Mouse (Mus musculus) thymus, adult 2 months (tissue): ENCODE results near the gene Ager. TPM values are rescaled to one million over a fixed set of nuclear protein-coding genes. Genes with fewer than 3 reads are reported as not detected.
A peak's percentile ranks its signal among the peaks of the same experiment; 100 is the strongest.

Experiments
- DNase-seq: peaks from one replicate; pipeline ENCODE4 v3.0.0; 2021
- H3K27ac ChIP-seq: fragments of 200-500 bp; 2 replicates; pipeline ENCODE4 v1.5.1; 2012; ENCODE audit warnings: low read length, control low read depth; ENCODE audit not compliant: control insufficient read depth, insufficient read depth
- H3K27me3 ChIP-seq: fragments of 200-500 bp; 2 replicates; pipeline ENCODE4 v1.6.1; 2012; ENCODE audit warnings: mild to moderate bottlenecking, low read length, moderate library complexity, mixed read lengths; ENCODE audit not compliant: control insufficient read depth, insufficient read depth
- H3K36me3 ChIP-seq: fragments of 200-500 bp; 2 replicates; pipeline ENCODE4 v1.6.1; 2012; ENCODE audit warnings: mild to moderate bottlenecking, low read length, moderate library complexity; ENCODE audit not compliant: control insufficient read depth, insufficient read depth
- H3K4me1 ChIP-seq: fragments of 200-500 bp; replicated peaks from 2 replicates; pipeline ENCODE4 v1.6.1; 2012; ENCODE audit warnings: low read length; ENCODE audit not compliant: control insufficient read depth, insufficient read depth
- H3K4me3 ChIP-seq: fragments of 200-500 bp; 2 replicates; pipeline ENCODE4 v1.5.1; 2012; ENCODE audit warnings: mild to moderate bottlenecking, low read length, control low read depth, moderate library complexity; ENCODE audit not compliant: control insufficient read depth, insufficient read depth
- CTCF ChIP-seq: fragments of 200-500 bp; IDR thresholded peaks from 2 replicates; pipeline ENCODE4 v1.5.1; 2012; ENCODE audit warnings: mild to moderate bottlenecking, control low read depth, low read length, moderate library complexity, borderline replicate concordance; ENCODE audit not compliant: control insufficient read depth, poor library complexity, insufficient read depth; ENCODE audit errors: extremely low read depth
- POLR2A ChIP-seq: fragments of 200-500 bp; IDR thresholded peaks from 2 replicates; pipeline ENCODE4 v1.6.1; 2012; ENCODE audit warnings: mild to moderate bottlenecking, low read length, control low read depth, moderate library complexity; ENCODE audit not compliant: control insufficient read depth, poor library complexity, insufficient read depth; ENCODE audit errors: extremely low read depth
- WGBS: fragments of 180-500 bp; shearing (Covaris S2); methylation state at CpG from one replicate; pipeline ENCODE4 v1.1.7; 2018; 5-methylcytosine and 5-hydroxymethylcytosine counted together
- polyA plus RNA-seq: library from polyadenylated mRNA; depleted of rRNA; stranded (reverse); fragments of >200 nt; gene quantifications from 2 replicates; pipeline ENCODE4 v1.2.3, GENCODE M21; 2012

Ager gene
- polyA plus RNA-seq, 1 experiment, result 18.8 TPM

GRCm38 (mm10) chr17:34626062-34626772 is 28.6 kb downstream of the Ager start:
- peak overlapping the region; percentile 89 for H3K4me3 ChIP-seq
- peaks cover 17% of the 10 kb centered on the region for H3K36me3 ChIP-seq
- H3K27me3 ChIP-seq, result no peaks in the 10 kb centered on the region
- peaks cover 23% of the 10 kb centered on the region for H3K4me1 ChIP-seq
- TF ChIP-seq CTCF (no peak), POLR2A (no peak)
- DNase-seq, result no peak
- peak overlapping the region; percentile 89; the same call in 1 of the 2 replicates for H3K27ac ChIP-seq
- WGBS, result 72% methylated on average over 16 of the region's 16 CpGs

DNA sequence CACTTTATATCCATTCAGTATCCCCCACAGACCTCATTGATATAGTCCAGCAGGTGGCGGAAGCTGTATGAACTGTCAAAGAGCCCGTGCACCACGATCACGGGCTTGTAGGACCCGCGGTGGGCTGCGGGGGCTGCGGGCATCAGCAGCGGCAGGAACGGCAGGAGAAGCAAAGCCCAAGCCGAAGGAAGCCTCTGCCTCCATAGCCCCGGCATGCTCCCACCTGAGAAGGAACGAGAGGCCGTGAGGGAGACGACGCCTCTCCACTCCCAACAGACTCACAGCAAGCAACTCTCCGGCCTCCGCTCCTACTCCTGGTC is 29.1 kb downstream of the Ager start:
- TF ChIP-seq CTCF (0 out of 2 replicates have a peak, but pooled peaks have one; percentile 64), POLR2A (no peak)
- H3K27ac ChIP-seq, result peak overlapping the region; percentile 89
- DNase-seq, result peak; percentile 58
- H3K4me1 ChIP-seq, result peaks cover 27% of the 10 kb centered on the region
- H3K27me3 ChIP-seq, result no peaks in the 10 kb centered on the region
- under 1% methylated on average over 18 of the region's 18 CpGs for whole genome bisulfite sequencing
- H3K4me3 ChIP-seq, result peak overlapping the region; percentile 89
- H3K36me3 ChIP-seq, result peaks cover 13% of the 10 kb centered on the region

DNA sequence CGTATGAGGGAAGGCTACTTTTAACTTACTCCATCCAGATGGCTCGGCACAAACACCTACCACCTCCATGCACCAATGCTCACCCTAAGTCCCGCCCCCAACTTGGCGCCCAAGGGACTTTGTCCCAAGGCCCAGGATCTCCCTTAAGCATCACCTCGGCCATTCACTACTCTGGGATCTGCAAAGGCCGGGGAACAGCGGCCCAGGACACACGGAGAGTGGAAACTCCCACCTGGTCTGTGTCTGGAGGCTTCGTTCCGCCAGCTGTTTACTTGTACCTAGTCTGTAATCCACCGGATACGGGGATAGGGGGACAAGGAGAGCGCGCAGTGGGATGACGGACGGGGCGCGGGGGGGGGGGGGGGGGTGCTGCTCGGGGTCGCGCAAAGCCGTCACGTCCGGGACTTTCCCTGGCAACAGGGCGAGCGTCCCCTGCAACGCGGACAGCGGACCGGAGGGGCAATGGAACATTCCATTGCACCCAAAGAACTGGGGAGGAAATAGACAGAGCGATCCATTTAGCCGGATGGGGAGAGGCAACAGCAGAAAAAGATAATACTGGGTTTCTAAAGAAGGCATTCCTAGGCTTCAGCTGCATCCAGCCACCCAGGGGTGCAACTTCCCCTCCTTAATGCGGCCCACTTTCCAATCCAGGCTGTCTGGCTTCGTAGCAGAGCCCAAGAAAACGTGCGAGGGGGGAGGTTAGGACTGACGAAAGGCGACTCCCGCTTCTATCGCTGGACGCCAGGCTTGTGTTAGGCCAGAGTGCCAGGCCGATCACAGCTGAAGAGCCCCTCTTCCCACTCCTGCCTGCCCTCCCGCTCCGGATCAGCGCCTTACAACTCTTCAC is 29.7 kb downstream of the Ager start:
- H3K27me3 ChIP-seq, result no peaks in the 10 kb centered on the region
- peaks cover 7% of the 10 kb centered on the region for H3K36me3 ChIP-seq
- peak overlapping the region; percentile 91 for H3K27ac ChIP-seq
- H3K4me3 ChIP-seq, result peak overlapping the region; percentile 89
- peak; percentile 80 for DNase-seq
- H3K4me1 ChIP-seq, result peaks cover 32% of the 10 kb centered on the region
- WGBS, result under 1% methylated on average over 45 of the region's 45 CpGs
- TF ChIP-seq POLR2A (no peak), CTCF (no peak)

DNA sequence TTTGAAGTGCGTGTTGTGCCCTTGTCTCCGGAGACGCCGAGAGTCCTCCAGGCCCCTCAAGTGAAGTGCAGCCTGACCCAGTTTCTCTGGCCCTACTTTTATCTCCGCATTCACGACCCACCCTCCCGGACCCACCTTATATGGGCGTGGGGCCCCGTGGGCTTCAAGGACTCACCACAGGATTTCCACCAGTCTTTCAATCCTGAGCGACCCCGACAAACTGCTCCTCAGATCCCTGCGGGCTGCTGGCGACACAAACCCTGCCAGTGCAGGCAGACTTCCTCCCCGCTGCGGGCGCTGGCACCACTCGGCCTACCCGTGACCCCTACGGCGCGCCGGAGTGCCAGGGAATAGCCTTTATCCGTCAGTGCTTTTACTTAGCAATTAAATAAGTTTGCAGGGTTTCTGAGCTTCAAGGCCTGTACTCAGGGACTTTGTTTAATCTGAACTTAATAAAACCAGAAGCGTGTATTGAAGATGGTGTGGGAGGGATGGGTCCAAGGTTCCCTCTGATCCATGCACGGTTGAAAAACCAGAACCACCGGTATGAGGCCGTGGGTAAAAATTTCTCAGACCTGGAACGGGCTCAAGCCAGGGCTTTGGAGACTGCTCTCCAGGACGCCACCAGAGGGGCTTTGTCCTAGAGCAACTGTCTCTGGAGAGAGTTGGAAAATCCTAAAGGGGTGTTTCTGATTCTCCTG is 30.4 kb downstream of the Ager start, which contains the start of gene Ppt2:
Gene Ppt2, minus strand, starts transcription at position 568 of the 701 bp plus-strand sequence.
- Histone ChIP-seq H3K27me3 (no peaks in the 10 kb centered on the region), H3K4me3 (peak within 1 kb of the TSS; percentile 97), H3K27ac (peak within 1 kb of the TSS; percentile 91), H3K36me3 (no peaks in the 10 kb centered on the region; the same call in 1 of the 2 replicates), H3K4me1 (peaks cover 35% of the 10 kb centered on the region)
- DNase-seq, result peak; percentile 69
- WGBS, result 6% methylated on average over 29 of the region's 29 CpGs
- peak; percentile 38; the same call in 1 of the 2 replicates for TF ChIP-seq POLR2A
- no peak for TF ChIP-seq CTCF

GRCm38 (mm10) chr17:34628644-34628967 is 30.9 kb downstream of the Ager start:
- peak; percentile 58 for DNase-seq
- Histone ChIP-seq H3K27me3 (no peaks in the 10 kb centered on the region), H3K36me3 (no peaks in the 10 kb centered on the region; the same call in 1 of the 2 replicates), H3K4me3 (peak overlapping the region; percentile 89), H3K27ac (peak overlapping the region; percentile 91), H3K4me1 (peaks cover 39% of the 10 kb centered on the region)
- no peak for TF ChIP-seq CTCF
- TF ChIP-seq POLR2A, result no peak
- 19% methylated on average over 5 of the region's 5 CpGs for WGBS

DNA sequence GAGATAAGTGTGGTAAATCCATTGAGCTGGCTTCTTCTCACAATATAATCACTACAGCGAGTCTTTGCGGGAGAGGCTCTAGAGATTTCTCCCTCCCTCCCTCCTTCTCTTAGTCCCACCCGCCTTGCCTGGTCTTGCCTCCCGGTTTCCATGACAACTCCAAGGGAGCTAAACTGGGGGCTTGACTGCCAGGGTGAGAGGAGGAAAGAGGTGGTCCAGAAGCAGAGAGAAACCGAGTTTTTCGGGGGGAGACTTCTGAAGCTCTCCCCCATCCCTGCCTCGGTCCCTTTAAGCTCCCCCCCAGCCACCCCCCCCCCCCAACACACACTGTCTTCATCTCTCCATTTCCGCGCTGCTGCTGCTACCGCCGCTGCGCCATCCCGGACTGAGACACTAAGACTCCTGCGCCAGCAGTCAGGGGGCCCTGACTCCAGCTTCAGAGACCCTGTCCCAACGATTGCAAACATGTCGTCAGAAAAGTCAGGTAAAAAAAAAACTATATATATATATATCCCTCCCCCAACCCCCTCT is 31.6 kb downstream of the Ager start, which contains the start of gene Prrt1:
Gene Prrt1, plus strand, starts transcription at position 313 of the 531 bp plus-strand sequence.
- H3K27me3 ChIP-seq, result no peaks in the 10 kb centered on the region
- H3K36me3 ChIP-seq, result no peaks in the 10 kb centered on the region
- peak within 1 kb of the TSS; percentile 95 for H3K27ac ChIP-seq
- TF ChIP-seq POLR2A (peak; percentile 54; the same call in 1 of the 2 replicates), CTCF (no peak)
- H3K4me3 ChIP-seq, result peak within 1 kb of the TSS; percentile 97
- peak; percentile 51 for DNase-seq
- WGBS, result 6% methylated on average over 16 of the region's 16 CpGs
- peaks cover 40% of the 10 kb centered on the region for H3K4me1 ChIP-seq
